Mouse (Mus musculus): ENCODE measurements around the gene a.

- no peak for TF ChIP-seq CTCF (IDR thresholded peaks at IDR 0.05; ENCODE audit: control insufficient read depth, insufficient read depth, low read length)
- TF ChIP-seq POLR2A (IDR thresholded peaks at IDR 0.05; ENCODE audit: borderline replicate concordance, control insufficient read depth, low read depth, low read length): no peak
These were observed 282.1 kb downstream of the a start for GRCm38 (mm10) chr2:155073347-155073746.

Measured in bone marrow, adult 2 months (tissue).